Mouse (Mus musculus) spleen, adult 2 months (tissue): ENCODE results near the gene Fam178b.

Experiments
- CTCF ChIP-seq: fragments of 200-500 bp; IDR thresholded peaks from 2 replicates; pipeline ENCODE4 v1.5.1; 2011; ENCODE audit warnings: mild to moderate bottlenecking, inconsistent platforms; ENCODE audit not compliant: insufficient read depth, insufficient read length, insufficient replicate concordance; ENCODE audit errors: extremely low read depth
- POLR2A ChIP-seq: fragments of 200-500 bp; IDR thresholded peaks from 2 replicates; pipeline ENCODE4 v1.6.1; 2011; ENCODE audit warnings: low read depth, low read length, inconsistent platforms

DNA sequence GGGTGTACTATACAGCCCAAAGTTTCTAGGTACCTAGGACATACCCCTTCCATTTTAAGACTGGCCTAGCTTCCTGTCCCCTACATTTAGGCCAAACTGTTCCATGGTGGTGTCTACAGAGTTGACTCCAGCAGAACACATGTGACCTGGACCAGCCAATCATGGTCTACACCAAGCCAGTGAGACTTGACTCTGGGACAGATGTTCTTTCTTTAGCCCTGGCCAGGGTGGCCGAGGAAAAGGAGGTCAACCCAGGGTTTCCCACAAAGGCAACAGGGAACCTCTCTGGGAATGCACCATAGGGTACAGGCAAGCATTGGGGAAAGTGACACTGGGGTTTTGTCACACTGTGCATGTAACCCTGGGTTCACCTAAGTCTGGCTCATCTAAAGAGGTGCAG lies 110.3 kb downstream of the Fam178b start:
- TF ChIP-seq CTCF (no peak), POLR2A (no peak)
